Mouse (Mus musculus): Measurements from ENCODE around the gene Orai3. TPM values are rescaled to one million over a fixed set of nuclear protein-coding genes. Genes with fewer than 3 reads are reported as not detected.

The Orai3 gene
- polyA plus RNA-seq, 1 experiment from 2014 or later: 19.2 TPM

GRCm38 (mm10) chr7:127810650-127811049 lies 41.0 kb downstream of the Orai3 start:
- Histone ChIP-seq H3K27ac (ENCODE audit: low read depth) (no peak overlapping the region), H3K36me3 (replicated peaks; ENCODE audit: insufficient read depth, low read length) (no peaks in the 10 kb centered on the region), H3K4me2 (ENCODE audit: low read depth, low read length) (no peak overlapping the region), H3K27me3 (ENCODE audit: insufficient read depth, low read length) (no peaks in the 10 kb centered on the region), H3K4me3 (ENCODE audit: low read depth, low read length) (no peak overlapping the region), H3K9me3 (ENCODE audit: low read length) (no peaks in the 10 kb centered on the region), H3K4me1 (ENCODE audit: insufficient read depth) (peaks cover 31% of the 10 kb centered on the region), H3K9ac (replicated peaks) (no peak overlapping the region)
- DNase-seq: no peak
- WGBS (ENCODE audit: insufficient replicate concordance): 82% methylated on average over 10 of the region's 10 CpGs
- no peak for ATAC-seq
- TF ChIP-seq EP300 (IDR thresholded peaks at IDR 0.05; ENCODE audit: low read depth): no peak
- TF ChIP-seq CTCF (IDR thresholded peaks at IDR 0.05; ENCODE audit: low read depth): no peak

GRCm38 (mm10) chr7:127811240-127811639 lies 41.6 kb downstream of the Orai3 start:
- TF ChIP-seq CTCF (IDR thresholded peaks at IDR 0.05; ENCODE audit: low read depth) (no peak), EP300 (IDR thresholded peaks at IDR 0.05; ENCODE audit: low read depth) (no peak)
- no peaks in the 10 kb centered on the region for H3K9me3 ChIP-seq (ENCODE audit: low read length)

GRCm38 (mm10) chr7:127812292-127812691 lies 42.7 kb downstream of the Orai3 start:
- H3K27ac ChIP-seq (ENCODE audit: low read depth): no peak overlapping the region
- H3K4me2 ChIP-seq (ENCODE audit: low read depth, low read length): no peak overlapping the region
- no peaks in the 10 kb centered on the region for H3K9me3 ChIP-seq (ENCODE audit: low read length)
- H3K4me3 ChIP-seq (ENCODE audit: low read depth, low read length): no peak overlapping the region
- no peak for DNase-seq
- peaks cover 29% of the 10 kb centered on the region for H3K4me1 ChIP-seq (ENCODE audit: insufficient read depth)
- TF ChIP-seq EP300 (IDR thresholded peaks at IDR 0.05; ENCODE audit: low read depth): no peak
- TF ChIP-seq CTCF (IDR thresholded peaks at IDR 0.05; ENCODE audit: low read depth): no peak
- no peaks in the 10 kb centered on the region for H3K27me3 ChIP-seq (ENCODE audit: insufficient read depth, low read length)
- no peak overlapping the region for H3K9ac ChIP-seq (replicated peaks)
- H3K36me3 ChIP-seq (replicated peaks; ENCODE audit: insufficient read depth, low read length): no peaks in the 10 kb centered on the region
- no peak for ATAC-seq
- WGBS (ENCODE audit: insufficient replicate concordance): 64% methylated on average over 3 of the region's 3 CpGs

More at GRCm38 (mm10) chr7:127811240-127811639, 41.6 kb downstream of the Orai3 start:
- no peaks in the 10 kb centered on the region for H3K36me3 ChIP-seq (replicated peaks; ENCODE audit: insufficient read depth, low read length)
- H3K4me2 ChIP-seq (ENCODE audit: low read depth, low read length): no peak overlapping the region
- no peak overlapping the region for H3K4me3 ChIP-seq (ENCODE audit: low read depth, low read length)
- no peaks in the 10 kb centered on the region for H3K27me3 ChIP-seq (ENCODE audit: insufficient read depth, low read length)
- no peak for DNase-seq
- H3K9ac ChIP-seq (replicated peaks): no peak overlapping the region
- 68% methylated on average over 4 of the region's 4 CpGs for WGBS (ENCODE audit: insufficient replicate concordance)
- ATAC-seq: no peak
- peaks cover 36% of the 10 kb centered on the region for H3K4me1 ChIP-seq (ENCODE audit: insufficient read depth)
- H3K27ac ChIP-seq (ENCODE audit: low read depth): no peak overlapping the region

GRCm38 (mm10) chr7:127813821-127814220 lies 44.2 kb downstream of the Orai3 start:
- Histone ChIP-seq H3K27ac (ENCODE audit: low read depth) (peak overlapping the region; percentile 97), H3K9me3 (ENCODE audit: low read length) (no peaks in the 10 kb centered on the region), H3K4me2 (ENCODE audit: low read depth, low read length) (peak overlapping the region; percentile 50), H3K9ac (replicated peaks) (peak overlapping the region; percentile 53), H3K4me3 (ENCODE audit: low read depth, low read length) (no peak overlapping the region), H3K4me1 (ENCODE audit: insufficient read depth) (peaks cover 21% of the 10 kb centered on the region), H3K27me3 (ENCODE audit: insufficient read depth, low read length) (no peaks in the 10 kb centered on the region), H3K36me3 (replicated peaks; ENCODE audit: insufficient read depth, low read length) (no peaks in the 10 kb centered on the region)
- ATAC-seq: peak; percentile 75
- WGBS (ENCODE audit: insufficient replicate concordance): 51% methylated on average over 4 of the region's 4 CpGs
- DNase-seq: no peak
- TF ChIP-seq EP300 (IDR thresholded peaks at IDR 0.05; ENCODE audit: low read depth): peak; percentile 52
- TF ChIP-seq CTCF (IDR thresholded peaks at IDR 0.05; ENCODE audit: low read depth): no peak

GRCm38 (mm10) chr7:127814241-127814921 lies 44.8 kb downstream of the Orai3 start:
- H3K9me3 ChIP-seq (ENCODE audit: low read length): no peaks in the 10 kb centered on the region
- no peaks in the 10 kb centered on the region for H3K27me3 ChIP-seq (ENCODE audit: insufficient read depth, low read length)
- no peaks in the 10 kb centered on the region for H3K36me3 ChIP-seq (replicated peaks; ENCODE audit: insufficient read depth, low read length)
- DNase-seq: peak; percentile 58
- TF ChIP-seq CTCF (IDR thresholded peaks at IDR 0.05; ENCODE audit: low read depth) (no peak), EP300 (IDR thresholded peaks at IDR 0.05; ENCODE audit: low read depth) (peak; percentile 75)
- peak overlapping the region; percentile 53 for H3K9ac ChIP-seq (replicated peaks)
- H3K4me3 ChIP-seq (ENCODE audit: low read depth, low read length): no peak overlapping the region
- peak overlapping the region; percentile 50 for H3K4me2 ChIP-seq (ENCODE audit: low read depth, low read length)
- H3K27ac ChIP-seq (ENCODE audit: low read depth): peak overlapping the region; percentile 97
- H3K4me1 ChIP-seq (ENCODE audit: insufficient read depth): peaks cover 19% of the 10 kb centered on the region
- WGBS (ENCODE audit: insufficient replicate concordance): 62% methylated on average over 19 of the region's 19 CpGs
- peak; percentile 78 for ATAC-seq

- H3K4me2 ChIP-seq (ENCODE audit: low read depth, low read length): peak overlapping the region; percentile 50
- H3K4me3 ChIP-seq (ENCODE audit: low read depth, low read length): no peak overlapping the region
- H3K4me1 ChIP-seq (ENCODE audit: insufficient read depth): peaks cover 15% of the 10 kb centered on the region
- WGBS (ENCODE audit: insufficient replicate concordance): 75% methylated on average over 15 of the region's 15 CpGs
- no peaks in the 10 kb centered on the region for H3K36me3 ChIP-seq (replicated peaks; ENCODE audit: insufficient read depth, low read length)
- H3K27ac ChIP-seq (ENCODE audit: low read depth): peak overlapping the region; percentile 97
- no peak for ATAC-seq
- no peak for DNase-seq
- peak overlapping the region; percentile 16; the same call in 1 of the 2 replicates for H3K9ac ChIP-seq (replicated peaks)
- H3K27me3 ChIP-seq (ENCODE audit: insufficient read depth, low read length): no peaks in the 10 kb centered on the region
- no peaks in the 10 kb centered on the region for H3K9me3 ChIP-seq (ENCODE audit: low read length)
- TF ChIP-seq CTCF (IDR thresholded peaks at IDR 0.05; ENCODE audit: low read depth) (no peak), EP300 (IDR thresholded peaks at IDR 0.05; ENCODE audit: low read depth) (no peak)
These were observed 45.6 kb downstream of the Orai3 start for GRCm38 (mm10) chr7:127815116-127815665.

Data from liver, postnatal 0 days (tissue).